Mouse (Mus musculus) kidney, adult 10 weeks (tissue): ENCODE measurements around the gene BC024978. TPM values are rescaled to one million over a fixed set of nuclear protein-coding genes. Genes with fewer than 3 reads are reported as not detected.

ENCODE experiments used
- polyA plus RNA-seq: library from polyadenylated mRNA; stranded (reverse); fragments of 350-450 nt; fragmentation: Illumina TruSeq; extraction: RNeasy Lipid Tissue Mini Kit (QIAGEN cat#74804); gene quantifications from one replicate; pipeline ENCODE4 v1.2.3, GENCODE M21; 2014; ENCODE audit warnings: low read depth, low replicate concordance

Gene BC024978
- polyA plus RNA-seq = 4.5 TPM

DNA sequence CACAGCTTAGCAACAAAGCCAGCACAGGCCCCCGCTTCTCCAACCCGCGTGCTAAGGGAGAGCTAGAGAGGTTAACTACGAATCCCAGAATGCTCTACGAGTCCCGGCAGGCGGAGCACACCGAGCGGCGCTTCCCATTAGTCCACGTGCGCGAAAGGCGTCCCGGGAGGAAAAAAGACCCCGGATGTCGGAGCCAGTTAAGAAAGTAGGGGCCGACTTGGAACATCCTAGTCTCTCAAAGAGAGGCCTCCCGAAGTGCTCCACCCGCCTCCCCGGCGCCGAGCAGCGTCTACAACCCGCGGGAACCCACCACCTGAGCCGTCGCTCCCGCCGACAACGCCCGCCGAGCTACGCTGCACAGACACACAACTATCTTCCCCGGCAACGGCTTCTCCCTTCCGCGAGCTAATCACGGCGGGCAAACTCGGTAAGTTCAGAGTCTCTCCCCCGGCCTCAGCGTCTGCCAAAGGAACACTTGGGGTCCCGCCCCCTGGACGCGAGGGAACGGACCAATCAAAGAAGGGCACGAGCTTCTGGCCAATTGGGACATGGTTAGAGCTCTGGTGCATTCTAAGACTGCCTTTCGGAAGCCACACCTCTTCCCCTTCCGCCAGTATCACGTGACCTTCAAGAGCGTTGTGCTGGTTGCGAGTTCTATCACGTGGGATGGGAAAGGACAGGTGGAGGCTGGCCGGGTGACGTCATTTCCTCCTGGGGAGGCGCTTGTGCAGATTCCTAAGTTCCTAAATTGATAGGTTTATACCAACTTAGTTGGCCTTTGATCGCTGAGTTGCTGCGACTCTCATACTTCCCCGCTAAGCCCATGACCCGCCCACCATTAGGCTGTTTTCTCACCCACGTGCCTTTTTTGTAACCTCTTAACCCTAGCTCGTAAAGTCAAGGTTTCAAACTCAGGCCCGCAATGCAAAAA is at the start of gene BC024978, which contains the start of gene Snrpa:
Gene BC024978 (plus strand): TSS at position 101 of the 931 bp plus-strand sequence.
Gene Snrpa (minus strand): TSS at position 591 of the 931 bp plus-strand sequence.

DNA sequence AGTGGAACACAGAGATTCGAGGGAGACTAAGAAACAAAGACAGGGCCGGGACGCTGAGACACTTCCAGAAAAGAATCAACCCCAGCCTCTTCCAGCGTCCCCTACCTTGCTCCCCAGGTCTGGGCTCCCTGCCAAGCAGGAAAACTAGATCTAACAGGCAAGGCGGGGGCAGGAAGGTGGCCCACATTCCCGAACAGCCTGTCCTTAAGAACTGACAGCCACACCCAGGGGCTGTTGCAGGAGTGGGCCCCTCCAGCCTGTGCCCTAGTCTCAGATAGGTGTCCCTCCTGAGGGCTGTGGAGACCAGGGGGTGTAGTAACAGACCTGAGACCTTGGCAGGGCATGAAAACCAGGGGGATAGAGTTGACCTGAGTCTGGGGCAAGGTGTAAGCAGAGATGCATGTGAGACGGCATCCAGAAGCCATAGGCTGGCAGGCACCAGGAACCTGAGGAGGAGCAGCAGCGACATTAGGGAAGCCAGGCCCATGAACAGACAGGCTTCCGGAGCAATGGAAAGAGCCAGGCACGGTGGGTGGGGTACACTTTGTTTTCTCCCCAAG is 42.3 kb upstream of the BC024978 start, which contains the start of gene Cyp2t4:
Gene Cyp2t4 (plus strand): TSS at position 510 of the 560 bp plus-strand sequence.

DNA sequence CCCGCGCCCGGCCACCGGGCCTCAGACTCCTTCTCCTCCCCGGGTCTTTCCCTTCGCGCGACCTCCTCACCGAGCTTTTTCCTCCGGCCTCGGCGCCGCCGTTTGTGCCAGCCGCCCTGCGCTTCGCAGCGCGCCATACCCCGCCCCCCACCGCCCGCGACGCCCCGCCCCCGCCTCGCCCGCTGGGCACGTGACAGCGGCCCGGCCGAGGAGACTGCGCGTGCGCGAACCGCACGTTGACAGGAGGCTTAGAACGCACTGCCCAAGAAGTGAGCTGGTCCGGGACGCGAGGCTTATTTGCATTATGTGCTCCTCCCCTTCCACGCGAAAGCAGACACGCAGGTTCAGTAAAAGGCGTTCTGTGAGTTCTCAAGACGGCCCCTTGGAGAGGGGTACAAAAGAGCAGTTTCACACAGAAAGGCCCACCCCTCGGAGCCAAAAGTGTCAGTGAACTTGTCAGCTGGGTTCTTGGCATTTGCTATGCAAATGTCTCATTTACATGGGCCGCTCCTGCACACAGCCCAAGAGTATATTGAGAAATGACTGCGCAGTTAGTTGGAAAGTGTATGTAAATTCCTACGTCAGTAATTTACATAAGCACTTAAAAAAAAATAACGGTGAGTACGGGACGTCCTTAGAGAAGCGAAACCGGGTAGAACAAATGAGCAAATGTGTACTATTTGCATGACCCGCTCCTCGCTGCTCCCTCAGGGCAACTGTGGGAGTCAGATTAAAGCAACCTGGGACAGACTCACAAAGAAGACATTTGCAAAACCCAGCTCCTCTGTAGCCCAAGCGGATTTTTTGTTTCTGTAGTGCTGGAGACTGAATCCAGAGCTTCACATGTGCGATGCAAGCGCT is 28.7 kb upstream of the BC024978 start, which contains the start of gene Egln2:
Gene Egln2 (minus strand): TSS at position 189 of the 861 bp plus-strand sequence.

DNA sequence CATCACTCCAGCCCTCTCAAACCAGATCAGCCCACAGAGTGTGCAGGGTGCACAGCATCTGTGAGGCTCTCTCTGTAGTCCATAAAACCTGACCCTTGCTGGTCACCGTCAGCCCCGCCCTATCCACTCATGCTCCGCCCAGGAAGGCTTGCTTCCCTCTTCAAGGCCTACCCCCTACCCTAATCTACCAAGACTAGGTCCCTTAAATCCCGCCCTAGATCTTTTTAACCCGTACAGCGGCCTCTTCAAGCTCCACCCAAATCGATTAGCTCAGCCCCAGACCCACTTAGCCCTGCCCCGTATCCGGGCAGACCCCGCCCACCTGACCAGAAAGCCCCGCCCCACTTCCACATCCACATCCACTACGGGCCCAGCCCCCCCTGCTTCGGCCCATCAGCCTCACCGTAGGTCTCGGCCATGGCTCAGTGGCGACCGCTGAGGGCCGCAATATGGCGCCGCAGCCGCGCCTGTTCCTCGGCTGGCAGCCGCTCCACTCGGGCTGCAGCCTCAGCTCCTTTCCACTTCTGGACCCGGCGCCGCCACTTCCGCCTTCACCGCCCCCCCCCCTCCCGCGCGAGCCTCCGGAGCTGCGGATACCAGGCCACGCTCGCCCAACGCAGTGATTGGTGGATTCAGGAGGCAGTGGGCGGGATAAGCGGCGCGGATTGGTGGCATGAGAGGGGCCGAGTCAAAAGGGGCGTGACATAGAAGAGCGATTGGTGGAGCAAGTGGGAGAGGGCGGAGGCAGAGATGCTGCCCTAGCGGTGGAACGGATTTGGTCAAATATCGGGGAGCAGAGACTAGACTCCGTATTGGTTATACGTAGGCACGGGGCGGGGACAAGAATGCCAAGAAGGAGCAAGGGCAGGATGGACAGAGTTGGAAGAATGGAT is 17.0 kb upstream of the BC024978 start, which contains the start of gene Rab4b:
Gene Rab4b (minus strand): TSS at position 573 of the 893 bp plus-strand sequence.

DNA sequence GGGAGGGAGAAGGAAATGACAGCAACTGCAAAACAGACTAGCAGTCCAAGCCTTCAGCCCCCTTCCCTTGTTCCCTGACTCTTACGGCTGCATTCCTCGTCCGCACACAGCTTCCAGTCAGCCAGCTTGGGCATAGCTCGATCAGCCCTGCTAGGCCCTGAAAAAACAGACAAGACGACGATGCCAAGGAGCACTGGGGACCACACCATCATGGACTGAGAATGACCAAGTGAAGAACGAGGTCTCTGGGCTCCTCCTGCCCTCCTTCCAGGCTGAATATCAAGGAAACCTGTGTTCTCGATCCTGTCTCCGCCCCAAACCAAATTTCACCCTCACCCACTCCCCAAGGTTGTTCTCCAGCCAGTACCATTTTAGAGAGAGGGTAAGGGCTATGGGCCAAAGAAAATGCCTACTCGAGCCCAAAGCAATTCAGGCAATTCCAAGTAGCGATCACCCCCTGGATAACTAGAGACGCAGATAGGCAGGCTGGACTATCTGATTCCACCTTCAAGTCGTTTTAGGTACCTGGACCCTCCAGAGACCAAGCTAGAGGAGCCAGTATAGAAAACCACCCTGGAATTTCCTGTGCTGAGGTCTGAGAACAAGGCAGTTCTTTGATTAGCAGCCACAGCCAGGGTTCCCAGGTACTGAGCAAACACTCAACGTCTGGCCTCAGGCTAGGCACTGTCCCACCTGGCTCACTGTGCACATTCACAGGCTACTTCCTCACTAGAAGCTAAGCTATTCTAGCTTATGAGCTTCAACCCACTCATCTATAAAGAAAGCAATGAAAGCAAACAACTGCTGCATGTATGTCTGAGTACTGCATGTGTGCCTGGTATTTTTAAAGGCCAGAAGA is 14.5 kb upstream of the BC024978 start, which contains the start of the genes Gm21983 and Mia:
Gene Gm21983 (minus strand): TSS at position 250 of the 859 bp plus-strand sequence.
Gene Mia (minus strand): TSS at position 321 of the 859 bp plus-strand sequence.

DNA sequence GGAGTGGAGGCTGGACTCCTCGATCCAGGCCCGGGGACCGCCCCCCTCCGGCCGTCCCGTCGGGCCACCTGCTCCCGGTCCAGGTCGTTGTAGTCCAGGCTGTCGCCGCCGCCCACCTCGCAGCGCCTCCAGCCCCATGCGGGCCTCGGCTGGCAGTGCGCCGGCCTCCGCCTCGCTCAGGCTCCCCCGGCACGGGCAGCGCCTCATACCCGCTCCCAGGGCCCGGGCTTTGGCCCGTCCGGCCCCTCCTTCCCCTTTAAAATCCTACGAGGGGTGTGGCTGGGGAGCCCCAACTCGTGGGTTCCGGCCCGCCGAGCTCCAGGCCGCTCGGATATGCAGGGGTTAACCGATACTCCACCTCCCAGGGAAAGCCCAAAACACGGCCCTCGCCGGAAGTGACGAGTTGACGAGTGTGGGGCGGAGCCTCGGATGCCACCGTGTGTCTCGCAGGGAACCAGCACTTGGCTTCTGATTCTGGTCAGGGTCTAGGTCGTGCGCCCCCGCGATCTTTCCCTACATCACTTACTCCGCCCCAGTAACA is 32.8 kb downstream of the BC024978 start, which contains the start of gene Itpkc:
Gene Itpkc (minus strand): TSS at position 381 of the 541 bp plus-strand sequence.

DNA sequence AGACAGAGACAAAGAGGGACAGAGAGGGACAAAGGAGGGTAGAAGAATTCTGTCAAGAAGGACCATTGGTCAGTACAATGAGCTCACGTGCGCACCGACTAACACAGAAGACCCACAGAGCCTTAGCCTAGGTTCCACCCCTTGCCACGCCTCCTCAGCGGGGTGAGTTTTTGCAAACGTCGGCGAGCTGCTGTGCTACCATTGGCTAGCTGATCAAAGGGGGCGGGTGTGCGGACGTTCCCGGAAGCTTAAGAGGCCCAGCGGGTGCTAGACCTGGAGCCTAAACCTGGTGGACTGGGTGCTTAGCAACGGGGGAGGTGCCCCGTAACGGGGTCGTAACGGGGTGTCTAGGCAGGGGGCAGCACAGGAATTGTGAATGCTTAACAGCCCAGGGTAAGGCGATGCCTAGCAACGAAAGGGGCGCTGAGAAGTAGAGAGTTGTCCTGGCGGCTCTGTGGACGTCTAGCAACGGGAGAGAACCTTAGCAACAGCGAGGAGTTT is 37.2 kb downstream of the BC024978 start, which contains the start of gene Coq8b:
Gene Coq8b (plus strand): TSS at position 243 of the 501 bp plus-strand sequence.

DNA sequence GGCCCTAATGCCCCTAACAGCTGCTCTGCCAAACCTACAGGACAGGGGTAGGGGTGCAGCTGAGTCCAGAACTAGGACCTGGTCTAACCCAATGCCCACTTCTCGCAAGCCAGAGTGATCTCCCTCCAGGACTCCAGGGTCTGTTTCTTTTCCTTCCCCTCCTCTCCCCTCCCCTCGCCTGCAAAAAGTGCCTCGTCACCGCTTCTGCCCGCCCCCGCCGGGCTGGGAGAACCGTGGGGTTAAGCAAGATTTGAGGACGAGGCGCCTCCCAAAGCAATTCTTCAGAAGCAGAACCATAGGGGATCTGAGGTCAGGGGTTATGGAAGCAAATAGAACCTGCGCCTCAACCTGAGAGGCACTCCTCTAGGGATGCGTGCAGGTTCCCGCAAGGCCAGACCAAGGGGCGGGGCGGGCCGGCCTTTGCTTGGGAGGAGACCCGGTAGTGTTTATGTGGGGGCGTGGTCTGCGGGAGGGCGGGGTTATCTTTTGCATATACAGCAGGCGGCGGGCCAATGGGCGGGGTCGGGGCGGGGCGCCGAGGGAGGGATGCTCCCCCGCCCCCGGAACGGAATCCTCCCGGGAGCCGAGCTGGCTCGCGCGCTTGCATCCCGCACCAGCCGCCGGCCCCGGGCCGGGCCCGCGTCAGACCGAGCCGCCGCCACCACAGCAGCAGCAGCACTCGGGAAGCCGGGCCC is 62.8 kb downstream of the BC024978 start, which contains the start of gene Numbl:
Gene Numbl (plus strand): TSS at position 229 of the 695 bp plus-strand sequence.

Other genes with a start within 250 kb of the BC024978 start
- gene Cyp2a12, start 166.7 kb upstream of the BC024978 start, polyA plus RNA-seq = not detected
- gene Cyp2f2, start 75.9 kb upstream of the BC024978 start, polyA plus RNA-seq = 0.32 TPM
- gene Cyp2t4, start 42.1 kb upstream of the BC024978 start, polyA plus RNA-seq = not detected
- 1.0 TPM for gene Egln2, start 29.0 kb upstream of the BC024978 start, polyA plus RNA-seq
- gene Rab4b, start 16.9 kb upstream of the BC024978 start, polyA plus RNA-seq = 1.8 TPM
- not detected for gene Gm21983, start 14.7 kb upstream of the BC024978 start, polyA plus RNA-seq
- not detected for gene Mia, start 14.6 kb upstream of the BC024978 start, polyA plus RNA-seq
- 3.3 TPM for gene Snrpa, start 490 bp downstream of the BC024978 start, polyA plus RNA-seq
- 0.40 TPM for gene Itpkc, start 32.9 kb downstream of the BC024978 start, polyA plus RNA-seq
- 1.4 TPM for gene Coq8b, start 37.2 kb downstream of the BC024978 start, polyA plus RNA-seq
- gene Numbl, start 62.7 kb downstream of the BC024978 start, polyA plus RNA-seq = 0.08 TPM
- gene Ltbp4, start 141.9 kb downstream of the BC024978 start, polyA plus RNA-seq = not detected
- gene Shkbp1, start 160.2 kb downstream of the BC024978 start, polyA plus RNA-seq = 0.57 TPM
- not detected for gene Gm20479, start 161.6 kb downstream of the BC024978 start, polyA plus RNA-seq